Mouse (Mus musculus): ENCODE measurements around the gene Supt6. TPM values are rescaled to one million over a fixed set of nuclear protein-coding genes. Genes with fewer than 3 reads are reported as not detected.

The Supt6 gene
- total and polyA plus RNA-seq, 3 experiments, result 39.6 to 93.2 (median 59.8) TPM

GRCm38 (mm10) chr11:78262550-78262949 is 16.8 kb upstream of the Supt6 start:
- Histone ChIP-seq H3K4me3 (ENCODE audit: control insufficient read depth in 1 of 2, insufficient read depth in 1 of 2, low read depth in 2 of 2, low read length in 2 of 2) (peak overlapping the region; percentile 95 to 96), H3K9me3 (replicated peaks; ENCODE audit: insufficient read depth, low read length) (no peaks in the 10 kb centered on the region), H3K27ac (ENCODE audit: control insufficient read depth, low read depth, low read length) (no peak overlapping the region), H3K36me3 (ENCODE audit: control insufficient read depth in 1 of 2, insufficient read depth in 2 of 2, low read length in 2 of 2) (peaks cover 11 to 13% of the 10 kb centered on the region in 2 experiments), H3K79me2 (ENCODE audit: control insufficient read depth, insufficient read depth, low read length, poor library complexity) (peaks cover 8% of the 10 kb centered on the region), H3K27me3 (ENCODE audit: control insufficient read depth in 1 of 2, insufficient read depth in 2 of 2, low read length in 2 of 2) (no peaks in the 10 kb centered on the region), H3K9ac (ENCODE audit: control insufficient read depth, low read depth, low read length, poor library complexity, severe bottlenecking) (peak overlapping the region; percentile 98), H3K4me1 (ENCODE audit: control insufficient read depth in 1 of 2, insufficient read depth in 2 of 2, low read length in 2 of 2) (peaks cover 4 to 6% of the 10 kb centered on the region in 2 experiments; a peak in 3 of 4 replicates)
- DNase-seq (ENCODE audit: low read depth, low spot score), result peak; percentile 89
- no peak for TF ChIP-seq MAZ (IDR thresholded peaks at IDR 0.05; ENCODE audit: low read depth, low read length)
- peak; percentile 25 for TF ChIP-seq RAD21 (IDR thresholded peaks at IDR 0.05; ENCODE audit: low read depth, low read length)
- TF ChIP-seq MAX (IDR thresholded peaks at IDR 0.05; ENCODE audit: low read length), result no peak
- peak; percentile 9; the same call in 1 of the 2 replicates for TF ChIP-seq ZC3H11A (IDR thresholded peaks at IDR 0.05; ENCODE audit: low read depth, low read length)
- TF ChIP-seq UBTF (IDR thresholded peaks at IDR 0.05; ENCODE audit: borderline replicate concordance, insufficient read depth, low read depth, low read length), result no peak
- TF ChIP-seq NRF1 (IDR thresholded peaks at IDR 0.05; ENCODE audit: insufficient read depth, low read depth, low read length, poor library complexity, severe bottlenecking), result no peak
- TF ChIP-seq E2F4 (IDR thresholded peaks at IDR 0.05; ENCODE audit: borderline replicate concordance, low read depth, low read length), result no peak
- no peak for TF ChIP-seq MYB (IDR thresholded peaks at IDR 0.05; ENCODE audit: low read depth, low read length)
- no peak for TF ChIP-seq ETS1 (IDR thresholded peaks at IDR 0.05; ENCODE audit: low read depth, low read length)
- no peak for TF ChIP-seq POLR2AphosphoS5 (IDR thresholded peaks at IDR 0.05; ENCODE audit: borderline replicate concordance, low read depth, low read length)
- no peak for TF ChIP-seq MEF2A (IDR thresholded peaks at IDR 0.05; ENCODE audit: extremely low read depth, insufficient replicate concordance, low read depth, low read length, poor library complexity, severe bottlenecking)
- TF ChIP-seq BHLHE40 (IDR thresholded peaks at IDR 0.05; ENCODE audit: borderline replicate concordance, low read depth, low read length), result no peak
- no peak for TF ChIP-seq USF1 (IDR thresholded peaks at IDR 0.05; ENCODE audit: low read depth, low read length)
- TF ChIP-seq RCOR1 (IDR thresholded peaks at IDR 0.05; ENCODE audit: low read depth, low read length), result no peak
- no peak for TF ChIP-seq ZKSCAN1 (IDR thresholded peaks at IDR 0.05; ENCODE audit: low read depth, low read length)
- peak; percentile 68 to 82 (median 82) for TF ChIP-seq CTCF (IDR thresholded peaks at IDR 0.05 in 2 of 3, conservative IDR thresholded peaks at IDR 0.05 in 1 of 3; ENCODE audit: control insufficient read depth in 1 of 3, insufficient read depth in 1 of 3, low read depth in 2 of 3, low read length in 3 of 3, poor library complexity in 1 of 3, severe bottlenecking in 1 of 3)
- TF ChIP-seq HCFC1 (IDR thresholded peaks at IDR 0.05; ENCODE audit: low read depth, low read length), result peak; percentile 51
- TF ChIP-seq EP300 (IDR thresholded peaks at IDR 0.05; ENCODE audit: low read depth in 1 of 2, low read length in 2 of 2), result no peak
- TF ChIP-seq GABPA (IDR thresholded peaks at IDR 0.05; ENCODE audit: low read depth, low read length), result no peak
- TF ChIP-seq MXI1 (IDR thresholded peaks at IDR 0.05; ENCODE audit: low read depth, low read length), result peak; percentile 62
- TF ChIP-seq MYC (IDR thresholded peaks at IDR 0.05; ENCODE audit: low read depth, low read length), result 0 out of 2 replicates have a peak, but pooled peaks have one; percentile 44
- TF ChIP-seq TCF12 (IDR thresholded peaks at IDR 0.05; ENCODE audit: low read depth, low read length), result no peak
- TF ChIP-seq TAL1 (IDR thresholded peaks at IDR 0.05; ENCODE audit: low read length), result no peak
- no peak for TF ChIP-seq CHD1 (IDR thresholded peaks at IDR 0.05; ENCODE audit: low read depth, low read length)
- no peak for TF ChIP-seq CHD2 (IDR thresholded peaks at IDR 0.05; ENCODE audit: low read length)
- no peak for TF ChIP-seq USF2 (IDR thresholded peaks at IDR 0.05; ENCODE audit: borderline replicate concordance in 1 of 2, insufficient read depth in 1 of 2, low read depth in 1 of 2, low read length in 2 of 2)
- peak; percentile 75 for TF ChIP-seq SIN3A (IDR thresholded peaks at IDR 0.05; ENCODE audit: low read length)
- TF ChIP-seq TBP (IDR thresholded peaks at IDR 0.05; ENCODE audit: low read depth, low read length), result no peak
- TF ChIP-seq SMC3 (IDR thresholded peaks at IDR 0.05; ENCODE audit: low read depth, low read length), result peak; percentile 65
- TF ChIP-seq KAT2A (conservative IDR thresholded peaks at IDR 0.05; ENCODE audit: low read depth, low read length), result no peak
- peak; percentile 91 for TF ChIP-seq ZNF384 (IDR thresholded peaks at IDR 0.05; ENCODE audit: low read depth, low read length)
- TF ChIP-seq GATA1 (IDR thresholded peaks at IDR 0.05; ENCODE audit: low read depth, low read length), result no peak
- no peak for TF ChIP-seq ZMIZ1 (IDR thresholded peaks at IDR 0.05; ENCODE audit: low read depth, low read length)
- no peak for TF ChIP-seq NELFE (IDR thresholded peaks at IDR 0.05; ENCODE audit: low read depth, low read length)
- no peak for TF ChIP-seq JUND (IDR thresholded peaks at IDR 0.05; ENCODE audit: low read depth, low read length)
- no peak for TF ChIP-seq POLR2A (IDR thresholded peaks at IDR 0.05; ENCODE audit: control insufficient read depth in 1 of 2, insufficient read depth in 1 of 2, low read depth in 1 of 2, low read length in 2 of 2, poor library complexity in 1 of 2)
- TF ChIP-seq POLR2AphosphoS2 (IDR thresholded peaks at IDR 0.05; ENCODE audit: low read length), result no peak
- TF ChIP-seq ELF1 (IDR thresholded peaks at IDR 0.05; ENCODE audit: low read depth, low read length), result 0 out of 2 replicates have a peak, but pooled peaks have one; percentile 28
